Mouse (Mus musculus): ENCODE results near the gene Spaca1.

GRCm38 (mm10) chr4:34058320-34058719 is 8.3 kb upstream of the Spaca1 start:
- TF ChIP-seq POLR2A (IDR thresholded peaks at IDR 0.05; ENCODE audit: low read depth, low read length) (no peak), CTCF (IDR thresholded peaks at IDR 0.05; ENCODE audit: borderline replicate concordance, insufficient read depth, low read length) (no peak)
